Mouse (Mus musculus): ENCODE results near the gene Plekhj1.

Plekhj1 gene

DNA sequence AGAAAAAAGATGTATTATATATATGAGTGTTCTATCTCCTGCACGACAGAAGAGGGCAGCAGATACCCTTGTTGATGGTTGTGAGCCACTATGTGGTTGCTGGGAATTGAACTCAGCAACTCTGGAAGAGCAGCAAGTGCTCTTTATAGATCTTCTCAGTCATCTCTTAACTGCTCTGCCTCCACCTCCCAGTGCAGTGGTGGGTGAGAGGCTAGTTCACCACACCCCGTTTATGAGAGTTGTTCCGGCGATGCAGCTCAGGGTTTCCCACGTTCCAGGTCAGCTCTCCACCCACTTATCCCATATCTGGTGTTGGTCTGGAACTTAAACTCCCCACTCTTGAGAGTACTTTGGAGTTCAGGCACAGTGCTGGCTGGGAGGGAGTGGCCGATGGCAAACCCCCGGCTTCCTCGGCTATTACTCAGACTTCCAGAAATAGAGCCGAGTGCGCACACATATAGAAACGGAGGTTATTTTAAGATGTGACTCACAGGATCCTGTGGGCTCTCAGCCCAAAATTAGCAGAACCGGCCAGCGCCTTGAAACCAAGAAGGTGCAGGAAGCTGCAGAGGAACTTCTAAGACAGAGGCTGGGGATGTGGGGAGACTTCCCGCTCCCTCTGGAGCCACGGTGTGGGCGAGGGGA is 47.1 kb downstream of the Plekhj1 start:
- no peak for DNase-seq (ENCODE audit: low read depth, low spot score)

DNA sequence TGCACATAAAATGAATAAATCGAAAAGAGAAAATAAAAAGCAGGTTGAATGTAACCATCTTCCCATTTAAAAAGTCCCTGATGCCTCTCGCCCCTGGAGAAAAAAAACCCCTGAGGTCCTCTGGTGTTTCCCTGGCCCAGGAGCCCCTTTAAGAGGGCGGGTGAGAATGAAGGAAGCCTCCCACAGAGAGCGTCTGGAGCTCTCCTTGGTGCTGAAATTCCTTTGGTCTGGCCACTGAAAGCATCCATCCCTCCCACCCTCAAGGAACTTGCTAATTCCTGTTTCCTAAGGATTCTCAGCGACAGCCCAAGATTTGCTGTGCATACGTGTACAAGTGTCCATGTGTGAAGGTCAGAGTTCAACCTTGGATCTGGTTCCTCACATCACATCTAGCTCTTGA is 49.8 kb downstream of the Plekhj1 start:
- DNase-seq (ENCODE audit: low read depth, low spot score), result peak; percentile 63

DNA sequence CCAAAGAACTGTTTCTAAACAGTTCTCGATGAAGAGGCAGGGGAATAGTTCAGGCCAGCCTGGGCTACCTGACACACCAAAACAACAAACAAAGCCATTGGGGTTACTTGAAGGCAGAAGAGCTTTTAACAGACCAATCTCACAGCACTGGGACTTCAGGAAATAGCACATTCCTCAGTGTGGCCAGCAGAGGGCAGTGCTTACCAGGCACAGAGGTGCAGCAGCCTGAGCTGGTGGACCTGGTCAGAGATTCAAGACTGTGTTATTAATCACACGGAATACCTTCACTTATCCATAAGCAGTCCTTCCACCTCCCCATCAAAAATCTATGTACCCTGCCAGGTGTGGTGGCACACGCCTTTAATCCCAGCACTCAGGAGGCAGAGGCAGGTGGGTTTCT is 51.0 kb downstream of the Plekhj1 start:
- DNase-seq (ENCODE audit: low read depth, low spot score), result no peak

All from embryo, embryonic 11.5 days (tissue).